Mouse (Mus musculus): ENCODE measurements around the gene Rab27a. TPM values are rescaled to one million over a fixed set of nuclear protein-coding genes. Genes with fewer than 3 reads are reported as not detected.
A peak's percentile ranks its signal among the peaks of the same experiment; 100 is the strongest.
"Not testable (repeated sequence)": the region's sequence is repeated elsewhere in the genome, so short reads cannot be mapped to it uniquely, and the experiment has no call there.

Gene Rab27a
- polyA plus RNA-seq, 1 experiment, result 21.1 TPM

GRCm38 (mm10) chr9:73070971-73071659 is 26.5 kb downstream of the Rab27a start:
- WGBS, result 40% methylated on average over 10 of the region's 10 CpGs

GRCm38 (mm10) chr9:73072426-73072825 is 27.8 kb downstream of the Rab27a start:
- no peaks in the 10 kb centered on the region for H3K27me3 ChIP-seq (ENCODE audit: control insufficient read depth, insufficient read depth, low read length)
- WGBS, result 40% methylated on average over 8 of the region's 8 CpGs
- H3K4me1 ChIP-seq (replicated peaks; ENCODE audit: control insufficient read depth, insufficient read depth, low read length), result peaks cover 31% of the 10 kb centered on the region
- H3K36me3 ChIP-seq (ENCODE audit: control insufficient read depth, insufficient read depth, low read length), result peaks cover 15% of the 10 kb centered on the region
- peak overlapping the region; percentile 97 for H3K27ac ChIP-seq (ENCODE audit: control insufficient read depth, insufficient read depth, low read length)
- no peak overlapping the region for H3K4me3 ChIP-seq (ENCODE audit: control insufficient read depth, insufficient read depth, low read length)
- TF ChIP-seq CTCF (IDR thresholded peaks at IDR 0.05; ENCODE audit: borderline replicate concordance, control insufficient read depth, extremely low read depth, insufficient read depth, low read length, poor library complexity), result no peak
- no peak for TF ChIP-seq POLR2A (IDR thresholded peaks at IDR 0.05; ENCODE audit: control insufficient read depth, extremely low read depth, insufficient read depth, low read length, poor library complexity)
- no peak for DNase-seq

More at GRCm38 (mm10) chr9:73070971-73071659, 26.5 kb downstream of the Rab27a start:
- peaks cover 31% of the 10 kb centered on the region for H3K4me1 ChIP-seq (replicated peaks; ENCODE audit: control insufficient read depth, insufficient read depth, low read length)
- no peak for DNase-seq
- H3K36me3 ChIP-seq (ENCODE audit: control insufficient read depth, insufficient read depth, low read length), result peaks cover 6% of the 10 kb centered on the region; the same call in 1 of the 2 replicates
- no peak for TF ChIP-seq POLR2A (IDR thresholded peaks at IDR 0.05; ENCODE audit: control insufficient read depth, extremely low read depth, insufficient read depth, low read length, poor library complexity)
- no peak for TF ChIP-seq CTCF (IDR thresholded peaks at IDR 0.05; ENCODE audit: borderline replicate concordance, control insufficient read depth, extremely low read depth, insufficient read depth, low read length, poor library complexity)
- H3K4me3 ChIP-seq (ENCODE audit: control insufficient read depth, insufficient read depth, low read length), result no peak overlapping the region
- H3K27ac ChIP-seq (ENCODE audit: control insufficient read depth, insufficient read depth, low read length), result peak overlapping the region; percentile 87
- H3K27me3 ChIP-seq (ENCODE audit: control insufficient read depth, insufficient read depth, low read length), result no peaks in the 10 kb centered on the region

GRCm38 (mm10) chr9:73073169-73073568 is 28.5 kb downstream of the Rab27a start:
- H3K27ac ChIP-seq (ENCODE audit: control insufficient read depth, insufficient read depth, low read length), result peak overlapping the region; percentile 97
- 6% methylated on average over 5 of the region's 5 CpGs for WGBS
- H3K36me3 ChIP-seq (ENCODE audit: control insufficient read depth, insufficient read depth, low read length), result peaks cover 16% of the 10 kb centered on the region
- H3K4me3 ChIP-seq (ENCODE audit: control insufficient read depth, insufficient read depth, low read length), result peak overlapping the region; percentile 35
- no peaks in the 10 kb centered on the region for H3K27me3 ChIP-seq (ENCODE audit: control insufficient read depth, insufficient read depth, low read length)
- peaks cover 26% of the 10 kb centered on the region for H3K4me1 ChIP-seq (replicated peaks; ENCODE audit: control insufficient read depth, insufficient read depth, low read length)
- peak; percentile 39 for DNase-seq
- no peak for TF ChIP-seq POLR2A (IDR thresholded peaks at IDR 0.05; ENCODE audit: control insufficient read depth, extremely low read depth, insufficient read depth, low read length, poor library complexity)
- no peak for TF ChIP-seq CTCF (IDR thresholded peaks at IDR 0.05; ENCODE audit: borderline replicate concordance, control insufficient read depth, extremely low read depth, insufficient read depth, low read length, poor library complexity)

DNA sequence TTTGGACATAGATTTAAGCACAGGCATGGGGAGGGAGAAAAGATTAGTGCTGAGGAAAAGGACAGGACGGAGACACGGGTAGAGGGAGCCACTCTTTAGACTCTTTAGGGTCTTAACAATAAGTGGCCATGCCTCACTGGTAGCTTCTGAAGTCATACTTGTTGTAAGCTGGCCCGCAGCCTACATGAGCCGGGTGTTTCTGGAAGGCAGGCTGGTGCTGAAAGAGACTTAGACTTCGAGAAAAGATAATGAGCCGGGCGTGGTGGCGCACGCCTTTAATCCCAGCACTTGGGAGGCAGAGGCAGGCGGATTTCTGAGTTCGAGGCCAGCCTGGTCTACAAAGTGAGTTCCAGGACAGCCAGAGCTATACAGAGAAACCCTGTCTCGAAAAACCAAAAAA is 34.7 kb downstream of the Rab27a start:
- not testable (repeated sequence) for DNase-seq; H3K27ac ChIP-seq (ENCODE audit: control insufficient read depth, insufficient read depth, low read length); H3K27me3 ChIP-seq (ENCODE audit: control insufficient read depth, insufficient read depth, low read length); H3K4me3 ChIP-seq (ENCODE audit: control insufficient read depth, insufficient read depth, low read length)
- 92% methylated on average over 11 of the region's 12 CpGs for WGBS
- H3K36me3 ChIP-seq (ENCODE audit: control insufficient read depth, insufficient read depth, low read length), result peaks cover 16% of the 10 kb centered on the region
- peaks cover 27% of the 10 kb centered on the region for H3K4me1 ChIP-seq (replicated peaks; ENCODE audit: control insufficient read depth, insufficient read depth, low read length)

DNA sequence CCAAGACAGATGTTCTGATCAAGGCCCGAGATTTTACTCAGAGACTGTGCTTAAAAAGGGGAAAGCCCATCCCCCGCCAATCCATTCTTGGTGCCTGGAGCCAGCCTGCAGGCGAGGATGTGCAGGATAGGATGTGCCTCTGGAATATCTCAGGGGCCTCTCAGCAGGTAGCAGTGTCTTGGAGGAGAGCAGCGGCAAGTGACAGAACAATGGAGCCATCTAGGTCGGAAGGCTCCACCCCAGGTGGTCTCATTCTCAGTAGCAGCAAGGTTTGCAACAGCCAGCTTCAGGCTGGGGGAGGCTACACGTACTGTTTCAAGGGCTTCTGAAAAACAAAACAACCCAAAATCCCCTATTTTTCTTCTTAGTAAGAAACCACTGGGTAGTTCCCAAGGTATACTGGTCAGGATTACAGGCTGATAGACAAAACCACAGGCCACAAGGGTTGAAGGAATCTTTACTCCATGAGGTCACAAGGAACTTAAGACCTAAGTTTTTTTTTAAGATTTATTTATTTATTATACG is 35.2 kb downstream of the Rab27a start:
- no peak for TF ChIP-seq POLR2A (IDR thresholded peaks at IDR 0.05; ENCODE audit: control insufficient read depth, extremely low read depth, insufficient read depth, low read length, poor library complexity)
- no peak for TF ChIP-seq CTCF (IDR thresholded peaks at IDR 0.05; ENCODE audit: borderline replicate concordance, control insufficient read depth, extremely low read depth, insufficient read depth, low read length, poor library complexity)
- Histone ChIP-seq H3K27ac (ENCODE audit: control insufficient read depth, insufficient read depth, low read length) (peak overlapping the region; percentile 48; the same call in 1 of the 2 replicates), H3K36me3 (ENCODE audit: control insufficient read depth, insufficient read depth, low read length) (peaks cover 16% of the 10 kb centered on the region), H3K27me3 (ENCODE audit: control insufficient read depth, insufficient read depth, low read length) (no peaks in the 10 kb centered on the region), H3K4me1 (replicated peaks; ENCODE audit: control insufficient read depth, insufficient read depth, low read length) (peaks cover 30% of the 10 kb centered on the region), H3K4me3 (ENCODE audit: control insufficient read depth, insufficient read depth, low read length) (no peak overlapping the region)
- no peak for DNase-seq
- 48% methylated on average over 7 of the region's 7 CpGs for WGBS

DNA sequence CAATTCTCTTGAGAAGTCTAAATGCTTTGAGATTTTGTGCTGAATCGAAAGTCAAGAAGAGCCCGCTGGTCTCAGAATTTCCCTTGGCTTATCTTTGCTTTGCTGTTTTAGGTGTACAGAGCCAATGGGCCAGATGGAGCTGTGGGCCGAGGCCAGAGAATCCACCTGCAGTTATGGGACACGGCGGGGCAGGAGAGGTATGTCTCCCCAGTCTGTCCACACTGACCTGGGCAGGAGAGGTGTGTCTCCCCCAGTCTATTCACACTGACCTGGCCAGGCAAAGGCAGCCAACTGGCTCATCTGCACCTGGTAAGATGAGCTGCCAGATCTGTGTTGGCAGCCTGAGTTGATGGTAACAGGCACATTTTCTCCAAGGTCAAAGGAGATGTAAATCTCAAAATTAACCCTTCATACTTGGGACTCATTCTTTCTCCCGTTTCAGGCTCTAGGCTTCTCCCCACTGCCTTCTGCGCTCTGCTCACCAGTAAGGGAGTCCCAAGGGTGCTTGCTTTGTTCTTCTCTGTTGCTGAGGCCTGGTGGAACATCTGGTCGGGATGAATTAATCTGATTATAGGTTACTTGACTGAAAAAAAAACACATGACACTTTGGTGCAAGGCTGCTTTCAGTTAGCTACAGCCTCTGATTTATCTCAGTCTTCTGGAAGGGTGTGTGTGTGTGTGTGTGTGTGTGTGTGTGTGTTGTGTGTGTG is 37.8 kb downstream of the Rab27a start:
- Histone ChIP-seq H3K27me3 (ENCODE audit: control insufficient read depth, insufficient read depth, low read length) (no peaks in the 10 kb centered on the region), H3K4me1 (replicated peaks; ENCODE audit: control insufficient read depth, insufficient read depth, low read length) (peaks cover 47% of the 10 kb centered on the region), H3K4me3 (ENCODE audit: control insufficient read depth, insufficient read depth, low read length) (no peak overlapping the region), H3K27ac (ENCODE audit: control insufficient read depth, insufficient read depth, low read length) (no peak overlapping the region), H3K36me3 (ENCODE audit: control insufficient read depth, insufficient read depth, low read length) (peaks cover under 1% of the 10 kb centered on the region)
- no peak for DNase-seq
- no peak for TF ChIP-seq CTCF (IDR thresholded peaks at IDR 0.05; ENCODE audit: borderline replicate concordance, control insufficient read depth, extremely low read depth, insufficient read depth, low read length, poor library complexity)
- no peak for TF ChIP-seq POLR2A (IDR thresholded peaks at IDR 0.05; ENCODE audit: control insufficient read depth, extremely low read depth, insufficient read depth, low read length, poor library complexity)
- 73% methylated on average over 8 of the region's 8 CpGs for WGBS
